Mouse (Mus musculus) kidney, embryonic 14.5 days (tissue): ENCODE measurements around the gene Grin2d. TPM values are rescaled to one million over a fixed set of nuclear protein-coding genes. Genes with fewer than 3 reads are reported as not detected.

ENCODE experiments used
- ATAC-seq: fragments of 200-750 bp; cut with Nextera tagmentation; 2 replicates; pipeline ENCODE4 v1.8.0; 2017; ENCODE audit warnings: moderate number of reproducible peaks, mild to moderate bottlenecking, moderate TSS enrichment, moderate library complexity; ENCODE audit not compliant: low FRiP score, low TSS enrichment
- H3K27ac ChIP-seq: fragments of 300-500 bp; sonication (generic); 2 replicates; pipeline ENCODE4 v1.5.1; 2014; ENCODE audit warnings: low read depth, mild to moderate bottlenecking, low read length, moderate library complexity, mixed read lengths
- H3K27me3 ChIP-seq: fragments of 300-500 bp; sonication (generic); 2 replicates; pipeline ENCODE4 v1.6.1; 2014; ENCODE audit warnings: mild to moderate bottlenecking, low read length; ENCODE audit not compliant: control insufficient read depth, insufficient read depth
- H3K36me3 ChIP-seq: fragments of 300-500 bp; sonication (generic); 2 replicates; pipeline ENCODE4 v1.6.1; 2014; ENCODE audit warnings: low read length, mixed read lengths; ENCODE audit not compliant: control insufficient read depth, insufficient read depth
- H3K4me1 ChIP-seq: fragments of 300-500 bp; sonication (generic); 2 replicates; pipeline ENCODE4 v1.6.1; 2014; ENCODE audit warnings: low read length, mixed read lengths; ENCODE audit not compliant: control insufficient read depth, insufficient read depth
- H3K4me2 ChIP-seq: fragments of 300-500 bp; sonication (generic); replicated peaks from 2 replicates; pipeline ENCODE4 v1.6.1; 2014; ENCODE audit warnings: low read depth, mild to moderate bottlenecking, low read length
- H3K4me3 ChIP-seq: fragments of 300-500 bp; sonication (generic); 2 replicates; pipeline ENCODE4 v1.5.1; 2014; ENCODE audit warnings: mild to moderate bottlenecking, low read length
- H3K9ac ChIP-seq: fragments of 300-500 bp; sonication (generic); 2 replicates; pipeline ENCODE4 v1.6.1; 2014; ENCODE audit warnings: low read depth, mild to moderate bottlenecking, low read length, moderate library complexity
- H3K9me3 ChIP-seq: fragments of 300-500 bp; sonication (generic); 2 replicates; pipeline ENCODE4 v1.6.1; 2016; ENCODE audit warnings: low read length; ENCODE audit not compliant: control insufficient read depth
- WGBS: fragments of 180-500 bp; shearing (Covaris S2); extraction: QIAGEN DNeasy Blood & Tissue Kit; methylation state at CpG from one replicate; pipeline ENCODE4 v1.1.7; 2014; 5-methylcytosine and 5-hydroxymethylcytosine counted together
- polyA plus RNA-seq: library from polyadenylated mRNA; unstranded; fragments of >200 nt; fragmentation: Nextera tagmentation; extraction: Ambion mirVana; gene quantifications from 2 replicates; pipeline ENCODE4 v1.2.1, GENCODE M21; 2014

The Grin2d gene
- polyA plus RNA-seq, 1 experiment from 2014 or later, result 0.28 TPM

GRCm38 (mm10) chr7:45787642-45788041 is 90.5 kb downstream of the Grin2d start:
- ATAC-seq, result no peak
- 83% methylated on average over 22 of the region's 22 CpGs for WGBS
- H3K9me3 ChIP-seq, result no peaks in the 10 kb centered on the region
- H3K4me3 ChIP-seq, result no peak overlapping the region; the same call in 1 of the 2 replicates
- peak overlapping the region; percentile 99 for H3K4me2 ChIP-seq
- no peak overlapping the region for H3K27ac ChIP-seq
- no peak overlapping the region for H3K9ac ChIP-seq
- H3K4me1 ChIP-seq, result peaks cover 19% of the 10 kb centered on the region
- no peaks in the 10 kb centered on the region for H3K27me3 ChIP-seq
- peaks cover 25% of the 10 kb centered on the region; the same call in 1 of the 2 replicates for H3K36me3 ChIP-seq

GRCm38 (mm10) chr7:45786661-45787413 is 91.3 kb downstream of the Grin2d start:
- H3K9me3 ChIP-seq, result no peaks in the 10 kb centered on the region
- peaks cover 17% of the 10 kb centered on the region; the same call in 1 of the 2 replicates for H3K36me3 ChIP-seq
- H3K4me3 ChIP-seq, result peak overlapping the region; percentile 77
- WGBS, result 6% methylated on average over 17 of the region's 17 CpGs
- peaks cover 19% of the 10 kb centered on the region for H3K4me1 ChIP-seq
- H3K4me2 ChIP-seq, result peak overlapping the region; percentile 99
- no peaks in the 10 kb centered on the region for H3K27me3 ChIP-seq
- H3K27ac ChIP-seq, result 0 out of 2 replicates have a peak overlapping the region, but pooled peaks have one; percentile 37
- H3K9ac ChIP-seq, result peak overlapping the region; percentile 37; the same call in 1 of the 2 replicates
- ATAC-seq, result peak; percentile 40; the same call in 1 of the 2 replicates

- peak; percentile 72 for ATAC-seq
- Histone ChIP-seq H3K27me3 (no peaks in the 10 kb centered on the region), H3K27ac (no peak overlapping the region; the same call in 1 of the 2 replicates), H3K9ac (peak overlapping the region; percentile 69; the same call in 1 of the 2 replicates), H3K36me3 (peaks cover 16% of the 10 kb centered on the region; the same call in 1 of the 2 replicates), H3K4me2 (peak overlapping the region; percentile 99), H3K4me3 (peak overlapping the region; percentile 77), H3K4me1 (peaks cover 19% of the 10 kb centered on the region), H3K9me3 (no peaks in the 10 kb centered on the region)
- under 1% methylated on average over 14 of the region's 14 CpGs for WGBS
Observed at GRCm38 (mm10) chr7:45786136-45786578, 92.0 kb downstream of the Grin2d start.

- ATAC-seq, result peak; percentile 50
- Histone ChIP-seq H3K9ac (peak overlapping the region; percentile 69), H3K9me3 (no peaks in the 10 kb centered on the region), H3K27ac (peak overlapping the region; percentile 32; the same call in 1 of the 2 replicates), H3K36me3 (peaks cover 16% of the 10 kb centered on the region; the same call in 1 of the 2 replicates), H3K27me3 (no peaks in the 10 kb centered on the region), H3K4me2 (peak overlapping the region; percentile 99), H3K4me1 (peaks cover 19% of the 10 kb centered on the region), H3K4me3 (peak overlapping the region; percentile 77)
- WGBS, result under 1% methylated on average over 37 of the region's 42 CpGs
Observed at GRCm38 (mm10) chr7:45785388-45786135, 92.6 kb downstream of the Grin2d start.

- Histone ChIP-seq H3K4me1 (peaks cover 16% of the 10 kb centered on the region), H3K4me2 (peak within 1 kb of the TSS; percentile 99), H3K4me3 (peak within 1 kb of the TSS; percentile 77), H3K36me3 (peaks cover 9% of the 10 kb centered on the region; the same call in 1 of the 2 replicates), H3K9me3 (no peaks in the 10 kb centered on the region), H3K27ac (peak within 1 kb of the TSS; percentile 32; the same call in 1 of the 2 replicates), H3K9ac (peak within 1 kb of the TSS; percentile 69), H3K27me3 (no peaks in the 10 kb centered on the region)
- ATAC-seq, result peak; percentile 18
- WGBS, result 24% methylated on average over 20 of the region's 20 CpGs
Observed at GRCm38 (mm10) chr7:45784524-45785372, 93.4 kb downstream of the Grin2d start, which contains the start of gene Sult2b1. Sult2b1 (minus strand) TSS chr7:45784669.

GRCm38 (mm10) chr7:45783511-45784091 is 94.6 kb downstream of the Grin2d start, which contains the start of gene Lmtk3:
Lmtk3 (plus strand) TSS chr7:45783738.
- under 1% methylated on average over 38 of the region's 38 CpGs for WGBS
- H3K9ac ChIP-seq, result peak within 1 kb of the TSS; percentile 62
- no peaks in the 10 kb centered on the region for H3K27me3 ChIP-seq
- H3K9me3 ChIP-seq, result no peaks in the 10 kb centered on the region
- H3K4me1 ChIP-seq, result peaks cover 16% of the 10 kb centered on the region
- ATAC-seq, result peak; percentile 22; the same call in 1 of the 2 replicates
- H3K36me3 ChIP-seq, result peaks cover 5% of the 10 kb centered on the region; the same call in 1 of the 2 replicates
- peak within 1 kb of the TSS; percentile 62 for H3K4me3 ChIP-seq
- peak within 1 kb of the TSS; percentile 99 for H3K4me2 ChIP-seq
- H3K27ac ChIP-seq, result no peak within 1 kb of the TSS

- 71% methylated on average over 4 of the region's 4 CpGs for WGBS
- no peak for ATAC-seq
- Histone ChIP-seq H3K9me3 (no peaks in the 10 kb centered on the region), H3K36me3 (no peaks in the 10 kb centered on the region), H3K27ac (no peak overlapping the region), H3K9ac (no peak overlapping the region), H3K4me2 (no peak overlapping the region), H3K27me3 (no peaks in the 10 kb centered on the region), H3K4me1 (peaks cover 14% of the 10 kb centered on the region), H3K4me3 (no peak overlapping the region)
Observed at GRCm38 (mm10) chr7:45782271-45782670, 95.9 kb downstream of the Grin2d start.
